Mouse (Mus musculus) retina, postnatal 1 day (tissue): ENCODE data around the gene Pmvk.

ENCODE experiments used
- DNase-seq: peaks from one replicate; pipeline ENCODE4 v3.0.0-alpha.2; 2012

The Pmvk gene

GRCm38 (mm10) chr3:89482249-89482648, 27.9 kb downstream of the Pmvk start:
- no peak for DNase-seq

- DNase-seq: peak; percentile 81
Measured at GRCm38 (mm10) chr3:89484766-89485524, 30.6 kb downstream of the Pmvk start.

GRCm38 (mm10) chr3:89486111-89486510, 31.8 kb downstream of the Pmvk start:
- DNase-seq: no peak

- DNase-seq: peak; percentile 34
Measured at GRCm38 (mm10) chr3:89486916-89487702, 32.8 kb downstream of the Pmvk start.

- no peak for DNase-seq
Measured at GRCm38 (mm10) chr3:89490790-89491189, 36.4 kb downstream of the Pmvk start.

- no peak for DNase-seq
Measured at GRCm38 (mm10) chr3:89491559-89491958, 37.2 kb downstream of the Pmvk start.

GRCm38 (mm10) chr3:89492701-89493151, 38.4 kb downstream of the Pmvk start:
- no peak for DNase-seq

GRCm38 (mm10) chr3:89494630-89495029, 40.3 kb downstream of the Pmvk start:
- DNase-seq: no peak

GRCm38 (mm10) chr3:89496366-89496765, 42.0 kb downstream of the Pmvk start:
- no peak for DNase-seq

GRCm38 (mm10) chr3:89499696-89500095, 45.4 kb downstream of the Pmvk start:
- DNase-seq: no peak

GRCm38 (mm10) chr3:89501486-89501885, 47.1 kb downstream of the Pmvk start:
- no peak for DNase-seq

GRCm38 (mm10) chr3:89502551-89502950, 48.2 kb downstream of the Pmvk start:
- no peak for DNase-seq

GRCm38 (mm10) chr3:89508041-89508440, 53.7 kb downstream of the Pmvk start:
- no peak for DNase-seq

- peak; percentile 80 for DNase-seq
Measured at GRCm38 (mm10) chr3:89510979-89511378, 56.6 kb downstream of the Pmvk start.

- DNase-seq: peak; percentile 51
Measured at GRCm38 (mm10) chr3:89511400-89511799, 57.1 kb downstream of the Pmvk start.

GRCm38 (mm10) chr3:89512225-89512624, 57.9 kb downstream of the Pmvk start:
- DNase-seq: no peak

- DNase-seq: no peak
Measured at GRCm38 (mm10) chr3:89515444-89515843, 61.1 kb downstream of the Pmvk start.

- no peak for DNase-seq
Measured at GRCm38 (mm10) chr3:89516321-89516720, 62.0 kb downstream of the Pmvk start.
